Mouse (Mus musculus) intestine, embryonic 16.5 days (tissue): Measurements from ENCODE around the gene Nolc1. TPM values are rescaled to one million over a fixed set of nuclear protein-coding genes. Genes with fewer than 3 reads are reported as not detected.

Experiments used
- ATAC-seq: fragments of 200-750 bp; cut with Nextera tagmentation; 2 replicates; pipeline ENCODE4 v1.8.0; 2017; ENCODE audit warnings: moderate TSS enrichment, moderate library complexity
- H3K27ac ChIP-seq: fragments of 300-500 bp; sonication (generic); 2 replicates; pipeline ENCODE4 v1.5.1; 2014; ENCODE audit warnings: mild to moderate bottlenecking, low read length
- H3K27me3 ChIP-seq: fragments of 300-500 bp; sonication (generic); replicated peaks from 2 replicates; pipeline ENCODE4 v1.6.1; 2014; ENCODE audit warnings: low read length, control low read depth, mixed read lengths; ENCODE audit not compliant: control insufficient read depth, insufficient read depth
- H3K36me3 ChIP-seq: fragments of 300-500 bp; sonication (generic); 2 replicates; pipeline ENCODE4 v1.6.1; 2014; ENCODE audit warnings: low read length, control low read depth; ENCODE audit not compliant: control insufficient read depth, insufficient read depth
- H3K4me1 ChIP-seq: fragments of 300-500 bp; sonication (generic); 2 replicates; pipeline ENCODE4 v1.6.1; 2014; ENCODE audit warnings: low read length, control low read depth, mixed read lengths; ENCODE audit not compliant: control insufficient read depth, insufficient read depth
- H3K4me2 ChIP-seq: fragments of 300-500 bp; sonication (generic); 2 replicates; pipeline ENCODE4 v1.6.1; 2014; ENCODE audit warnings: low read depth, low read length, control low read depth
- H3K4me3 ChIP-seq: fragments of 300-500 bp; sonication (generic); 2 replicates; pipeline ENCODE4 v1.5.1; 2014; ENCODE audit warnings: mild to moderate bottlenecking, low read length
- H3K9ac ChIP-seq: fragments of 300-500 bp; sonication (generic); 2 replicates; pipeline ENCODE4 v1.6.1; 2014; ENCODE audit warnings: low read depth, low read length
- H3K9me3 ChIP-seq: fragments of 300-500 bp; sonication (generic); 2 replicates; pipeline ENCODE4 v1.6.1; 2016; ENCODE audit warnings: low read length, control low read depth; ENCODE audit not compliant: control insufficient read depth
- WGBS: fragments of 180-500 bp; shearing (Covaris S2); extraction: QIAGEN DNeasy Blood & Tissue Kit; methylation state at CpG from one replicate; pipeline ENCODE4 v1.1.7; 2014; 5-methylcytosine and 5-hydroxymethylcytosine counted together
- polyA plus RNA-seq: library from polyadenylated mRNA; unstranded; fragments of >200 nt; fragmentation: Nextera tagmentation; extraction: Ambion mirVana; gene quantifications from 2 replicates; pipeline ENCODE4 v1.2.1, GENCODE M21; 2015

Nolc1 gene
- polyA plus RNA-seq, 1 experiment from 2014 or later = 88.8 TPM

DNA sequence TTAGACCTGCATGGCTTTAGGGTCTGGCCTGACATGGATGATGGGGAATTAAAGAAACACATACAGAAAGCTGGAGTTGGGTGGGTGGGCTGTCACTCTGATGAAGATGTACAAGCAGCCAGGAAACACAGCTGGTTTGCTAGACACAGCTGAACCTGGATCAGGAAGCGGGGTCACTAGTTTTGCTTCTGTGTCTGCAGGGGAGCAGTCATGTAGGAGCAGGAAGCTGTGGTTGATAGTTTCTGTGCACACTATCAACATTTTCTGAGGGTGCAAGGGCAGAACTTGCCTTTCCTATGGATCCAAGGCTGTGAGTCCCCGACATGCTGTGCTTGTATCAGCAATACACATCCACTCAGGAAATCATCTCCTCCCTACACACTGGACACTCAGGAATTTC lies 25.2 kb upstream of the Nolc1 start:
- Histone ChIP-seq H3K4me3 (no peak overlapping the region), H3K36me3 (no peaks in the 10 kb centered on the region), H3K27me3 (no peaks in the 10 kb centered on the region), H3K9ac (no peak overlapping the region), H3K4me1 (peaks cover 3% of the 10 kb centered on the region; the same call in 1 of the 2 replicates), H3K4me2 (no peak overlapping the region), H3K9me3 (no peaks in the 10 kb centered on the region), H3K27ac (no peak overlapping the region)
- 68% methylated on average over 2 of the region's 2 CpGs for WGBS
- ATAC-seq = no peak

DNA sequence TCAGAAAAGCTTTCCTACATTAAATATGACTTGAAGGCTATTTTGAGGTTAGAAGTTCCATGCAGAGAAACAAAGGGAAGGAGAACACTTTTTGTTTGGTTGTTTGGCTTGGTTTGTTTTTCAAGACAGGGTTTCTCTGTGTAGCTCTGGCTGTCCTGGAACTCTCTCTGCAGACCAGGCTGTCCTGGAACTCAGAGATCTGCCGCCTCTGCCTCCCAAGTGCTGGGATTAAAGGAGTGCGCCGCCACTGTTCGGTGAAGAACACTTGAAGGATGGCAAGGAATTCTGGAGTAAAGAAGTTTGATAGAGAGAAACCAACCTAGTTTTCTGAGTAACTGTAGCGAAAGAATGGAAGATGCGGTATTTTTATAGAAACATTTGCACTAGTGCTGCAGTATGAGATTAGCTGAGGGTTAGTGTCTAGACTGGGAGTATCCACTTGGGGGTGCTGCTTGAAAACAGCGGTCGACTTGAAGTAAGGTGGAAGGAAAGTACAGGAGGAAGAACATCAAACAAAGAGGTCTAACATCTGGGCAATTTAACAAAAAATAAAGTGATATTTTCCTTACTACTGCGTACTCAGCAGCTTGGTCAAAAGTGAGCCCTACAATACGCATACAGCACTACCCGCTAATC lies 19.8 kb upstream of the Nolc1 start:
- under 1% methylated on average over 11 of the region's 11 CpGs for WGBS
- no peaks in the 10 kb centered on the region for H3K36me3 ChIP-seq
- peak; percentile 86 for ATAC-seq
- H3K27ac ChIP-seq = no peak overlapping the region; the same call in 1 of the 2 replicates
- H3K4me3 ChIP-seq = peak overlapping the region; percentile 91
- H3K27me3 ChIP-seq = no peaks in the 10 kb centered on the region
- H3K4me2 ChIP-seq = peak overlapping the region; percentile 70
- peak overlapping the region; percentile 83; the same call in 1 of the 2 replicates for H3K9ac ChIP-seq
- peaks cover 18% of the 10 kb centered on the region for H3K4me1 ChIP-seq
- H3K9me3 ChIP-seq = no peaks in the 10 kb centered on the region

DNA sequence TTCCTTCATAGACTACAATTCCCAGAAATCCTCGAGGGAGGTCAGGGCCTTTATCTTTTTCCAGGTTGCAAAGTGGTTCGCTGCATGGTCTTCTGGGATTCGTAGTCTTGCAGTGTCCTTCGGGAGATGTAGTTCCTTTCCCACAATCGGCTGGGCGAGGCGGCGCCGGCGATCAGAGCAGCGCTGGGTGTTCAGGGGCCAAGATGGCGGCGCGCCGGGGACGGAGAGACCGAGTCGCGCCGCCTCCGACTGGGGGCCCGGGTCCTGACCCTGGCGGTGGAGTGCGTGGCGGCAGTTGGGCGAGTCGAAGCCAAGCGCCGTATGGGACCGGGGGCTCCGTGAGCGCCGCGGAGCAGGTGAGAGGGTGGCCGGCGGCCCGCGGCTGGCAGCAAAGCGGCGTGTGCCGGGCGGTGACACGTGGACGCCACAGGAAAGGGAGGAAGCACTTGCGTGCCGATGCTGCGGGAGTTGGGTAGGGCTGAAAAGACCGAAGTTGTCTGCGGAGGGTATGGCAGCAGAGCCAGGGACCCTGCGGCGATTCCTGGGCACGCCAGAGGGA lies 19.2 kb upstream of the Nolc1 start:
- Histone ChIP-seq H3K9me3 (no peaks in the 10 kb centered on the region), H3K4me2 (peak overlapping the region; percentile 70), H3K4me3 (peak overlapping the region; percentile 91), H3K36me3 (no peaks in the 10 kb centered on the region; the same call in 1 of the 2 replicates), H3K4me1 (peaks cover 18% of the 10 kb centered on the region), H3K9ac (peak overlapping the region; percentile 83), H3K27me3 (no peaks in the 10 kb centered on the region), H3K27ac (peak overlapping the region; percentile 95)
- ATAC-seq = peak; percentile 97
- under 1% methylated on average over 52 of the region's 52 CpGs for WGBS

DNA sequence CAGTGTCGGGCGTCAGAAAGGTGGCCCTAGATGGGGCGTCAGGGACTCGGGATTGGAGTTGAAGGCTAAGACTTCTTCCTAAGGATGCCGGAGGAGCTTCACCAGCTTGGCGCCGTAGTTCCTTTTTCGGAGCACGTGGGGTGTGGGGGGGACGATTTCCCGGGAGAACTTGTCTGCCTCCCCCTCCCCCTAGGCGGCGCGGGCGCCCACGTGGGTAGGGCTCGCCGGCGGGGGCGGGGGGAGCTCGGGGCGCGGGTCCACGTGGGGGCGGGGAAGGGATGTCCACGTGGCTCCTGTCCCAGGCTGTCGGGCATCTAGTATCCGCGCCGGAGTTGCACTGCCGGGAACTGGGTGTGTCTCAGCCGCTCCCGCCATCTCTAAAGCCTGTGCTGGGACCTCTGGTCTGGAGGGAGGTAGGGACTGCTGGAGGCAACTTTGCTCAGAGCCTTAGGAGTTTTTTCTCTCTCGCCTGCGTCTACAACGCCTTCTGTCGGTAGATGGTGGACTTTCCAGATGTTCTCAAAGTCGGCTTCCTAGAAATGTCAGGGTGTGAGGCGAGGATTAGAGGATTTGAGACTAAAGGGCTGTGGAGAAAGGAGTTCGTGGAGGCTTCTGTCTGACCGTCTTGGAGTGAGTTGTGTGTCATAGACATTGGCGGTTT lies 18.6 kb upstream of the Nolc1 start:
- WGBS = under 1% methylated on average over 41 of the region's 42 CpGs

DNA sequence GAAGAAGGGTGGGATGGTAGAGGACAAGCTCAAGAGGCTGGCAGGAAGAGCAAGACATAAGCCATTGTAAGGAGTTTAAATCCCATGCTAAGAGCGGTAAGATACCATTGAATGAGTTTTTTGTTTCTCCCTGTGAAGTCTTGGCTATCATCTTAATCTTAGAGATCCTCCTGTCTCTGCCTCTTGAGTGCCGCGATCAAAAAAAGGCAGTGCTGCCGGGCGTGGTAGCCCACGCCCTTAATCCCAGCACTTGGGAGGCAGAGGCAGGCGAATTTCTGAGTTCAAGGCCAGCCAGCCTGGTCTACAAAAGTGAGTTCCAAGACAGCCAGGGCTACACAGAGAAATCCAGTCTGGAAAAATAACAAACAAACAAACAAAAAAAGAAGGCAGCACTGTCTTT lies 17.2 kb upstream of the Nolc1 start:
- WGBS = 95% methylated on average over 7 of the region's 7 CpGs
- H3K36me3 ChIP-seq = peaks cover 12% of the 10 kb centered on the region
- H3K9ac ChIP-seq = no peak overlapping the region
- ATAC-seq = no peak
- H3K9me3 ChIP-seq = no peaks in the 10 kb centered on the region
- no peak overlapping the region for H3K27ac ChIP-seq
- H3K4me1 ChIP-seq = peaks cover 18% of the 10 kb centered on the region
- H3K27me3 ChIP-seq = no peaks in the 10 kb centered on the region
- no peak overlapping the region for H3K4me3 ChIP-seq
- no peak overlapping the region for H3K4me2 ChIP-seq

More for the DNA sequence above, 18.6 kb upstream of the Nolc1 start:
- no peaks in the 10 kb centered on the region for H3K9me3 ChIP-seq
- ATAC-seq = peak; percentile 79
- peaks cover under 1% of the 10 kb centered on the region; the same call in 1 of the 2 replicates for H3K36me3 ChIP-seq
- peak overlapping the region; percentile 95 for H3K27ac ChIP-seq
- no peaks in the 10 kb centered on the region for H3K27me3 ChIP-seq
- peak overlapping the region; percentile 70 for H3K4me2 ChIP-seq
- H3K9ac ChIP-seq = peak overlapping the region; percentile 83
- H3K4me1 ChIP-seq = peaks cover 18% of the 10 kb centered on the region
- H3K4me3 ChIP-seq = peak overlapping the region; percentile 91

DNA sequence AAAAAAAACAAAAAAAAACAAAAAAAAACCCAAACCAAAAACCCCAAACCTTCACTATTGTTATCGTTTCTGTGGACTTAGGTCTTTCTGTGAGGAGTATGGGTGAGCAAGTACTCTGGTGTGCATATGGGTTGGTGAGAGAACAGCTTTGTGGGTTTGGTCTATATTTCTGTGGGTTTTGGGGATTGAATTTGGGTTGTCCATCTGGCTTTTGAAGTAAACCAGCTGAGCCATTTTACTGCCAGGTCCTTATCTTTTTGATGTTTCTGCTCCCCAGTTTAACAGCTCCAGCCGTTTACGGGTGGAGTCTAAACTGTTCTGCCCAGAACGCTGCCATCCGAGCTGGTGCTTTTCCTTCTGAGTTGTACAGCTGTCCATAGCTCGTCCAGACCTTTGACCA lies 14.8 kb upstream of the Nolc1 start:
- H3K9ac ChIP-seq = no peak overlapping the region
- no peaks in the 10 kb centered on the region for H3K9me3 ChIP-seq
- no peak overlapping the region for H3K4me2 ChIP-seq
- peaks cover 29% of the 10 kb centered on the region for H3K36me3 ChIP-seq
- no peak overlapping the region for H3K4me3 ChIP-seq
- peaks cover 16% of the 10 kb centered on the region for H3K4me1 ChIP-seq
- H3K27me3 ChIP-seq = no peaks in the 10 kb centered on the region
- no peak overlapping the region for H3K27ac ChIP-seq
- no peak for ATAC-seq
- WGBS = 54% methylated on average over 6 of the region's 6 CpGs

DNA sequence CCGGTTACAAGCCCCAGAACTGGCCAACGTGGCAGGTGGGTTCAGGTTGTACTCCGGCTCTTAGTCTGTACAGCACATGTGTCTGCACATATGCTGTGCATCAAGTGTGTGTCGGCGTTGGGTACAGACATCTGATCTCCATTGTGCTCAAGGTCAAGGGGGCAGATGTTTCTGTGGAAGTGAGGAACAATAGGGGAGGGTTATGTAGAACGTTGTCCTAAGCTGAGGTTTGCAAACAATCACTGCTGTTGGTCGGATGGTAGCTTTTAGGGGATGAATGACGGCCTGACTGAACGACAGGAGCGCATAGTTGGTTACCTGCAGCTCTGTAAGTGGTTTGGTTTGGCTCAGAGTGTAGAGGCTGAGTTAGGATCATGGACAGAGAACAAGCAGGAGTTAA lies 7.6 kb upstream of the Nolc1 start:
- no peak overlapping the region for H3K4me2 ChIP-seq
- no peaks in the 10 kb centered on the region for H3K9me3 ChIP-seq
- H3K4me1 ChIP-seq = no peaks in the 10 kb centered on the region
- H3K27me3 ChIP-seq = no peaks in the 10 kb centered on the region
- H3K27ac ChIP-seq = no peak overlapping the region
- H3K36me3 ChIP-seq = peaks cover 48% of the 10 kb centered on the region
- H3K9ac ChIP-seq = no peak overlapping the region
- H3K4me3 ChIP-seq = no peak overlapping the region
- ATAC-seq = no peak
- WGBS = 78% methylated on average over 10 of the region's 10 CpGs

DNA sequence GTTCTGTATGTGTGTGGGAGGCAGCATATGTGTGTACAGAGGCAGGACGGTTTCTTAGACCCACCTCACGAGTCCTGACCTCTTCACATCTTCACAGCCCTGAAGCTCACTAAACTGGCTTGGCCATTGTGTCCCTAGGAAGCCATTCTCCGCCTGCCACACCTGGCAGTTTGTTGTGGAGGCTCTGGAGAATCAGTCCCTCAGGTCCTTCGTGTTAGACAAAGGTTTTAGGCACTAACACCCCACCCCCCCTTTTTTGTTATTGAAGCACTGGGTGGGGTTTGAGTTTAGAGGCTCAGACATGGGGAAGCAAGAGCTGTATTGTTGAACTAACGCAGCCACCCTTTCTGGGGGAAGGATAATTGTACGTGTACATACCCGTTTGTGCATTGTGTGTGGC lies 2.4 kb upstream of the Nolc1 start:
- Histone ChIP-seq H3K36me3 (peaks cover 11% of the 10 kb centered on the region), H3K4me1 (peaks cover 13% of the 10 kb centered on the region), H3K27me3 (no peaks in the 10 kb centered on the region), H3K4me3 (no peak overlapping the region), H3K4me2 (no peak overlapping the region), H3K27ac (no peak overlapping the region), H3K9ac (no peak overlapping the region), H3K9me3 (no peaks in the 10 kb centered on the region)
- WGBS = 85% methylated on average over 7 of the region's 7 CpGs
- ATAC-seq = no peak

DNA sequence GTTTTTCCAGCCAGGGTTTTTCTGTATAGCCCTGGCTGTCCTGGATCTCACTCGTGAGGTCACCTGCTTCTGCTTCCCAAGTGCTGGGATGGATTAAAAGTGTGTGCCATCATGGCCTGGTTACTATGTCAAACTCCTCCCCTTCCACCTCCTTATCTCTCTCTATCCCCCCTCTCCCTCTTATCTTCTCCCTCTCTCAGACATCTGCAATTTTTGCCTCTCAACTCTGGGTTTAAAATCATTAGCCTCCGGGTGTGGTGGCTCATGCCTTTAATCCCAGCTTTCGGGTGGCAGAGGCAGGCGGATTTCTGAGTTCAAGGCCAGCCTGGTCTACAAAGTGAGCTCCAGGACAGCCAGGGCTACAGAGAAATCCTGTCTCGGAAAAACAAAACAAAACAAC lies 1.4 kb upstream of the Nolc1 start:
- Histone ChIP-seq H3K4me3 (no peak overlapping the region), H3K27me3 (no peaks in the 10 kb centered on the region), H3K9ac (no peak overlapping the region), H3K9me3 (no peaks in the 10 kb centered on the region), H3K4me1 (peaks cover 13% of the 10 kb centered on the region), H3K36me3 (peaks cover 11% of the 10 kb centered on the region), H3K4me2 (no peak overlapping the region), H3K27ac (no peak overlapping the region)
- 89% methylated on average over 5 of the region's 5 CpGs for WGBS
- no peak for ATAC-seq
